Mouse (Mus musculus) gastrocnemius, postnatal 36 days (tissue): ENCODE measurements around the gene Synj1. TPM values are rescaled to one million over a fixed set of nuclear protein-coding genes. Genes with fewer than 3 reads are reported as not detected.
A peak's percentile ranks its signal among the peaks of the same experiment; 100 is the strongest.

Experiments
- DNase-seq, 2 experiments: peaks; one replicate each; pipeline ENCODE4 v3.0.0; 2022
- intact Hi-C: fragments of 180-260 bp; cut with DNase I; formaldehyde crosslinking; loops from one replicate; pipeline ENCODE4 v1.15.1; 2025
- total RNA-seq, 2 experiments: library from RNA; stranded (reverse); gene quantifications; 2 replicates each; pipeline ENCODE4 v1.2.3; 2021

Synj1 gene
- total RNA-seq, 2 experiments from 2014 or later = 11.2 to 11.5 TPM

DNA sequence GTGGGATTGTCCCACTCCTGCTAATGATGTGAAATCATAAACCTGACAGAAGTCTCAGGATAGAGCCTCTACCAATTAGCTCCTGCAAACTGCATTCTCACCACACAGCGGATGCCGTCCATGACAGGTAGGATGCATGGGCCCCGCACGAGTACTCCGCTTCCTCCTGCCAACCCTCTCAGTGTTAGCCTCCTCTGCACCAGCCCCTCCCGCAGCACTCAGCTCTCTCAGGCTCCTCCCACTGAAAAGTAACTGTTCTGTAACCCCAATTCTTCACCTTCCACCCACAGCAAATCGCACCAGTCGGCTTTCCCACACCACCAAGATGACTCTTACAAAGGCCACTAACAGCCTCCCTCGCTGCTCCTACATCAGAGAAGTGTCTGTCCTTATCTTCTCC lies 58.0 kb downstream of the Synj1 start:
- DNase-seq = no peak
- intact Hi-C loops = no loop called here

DNA sequence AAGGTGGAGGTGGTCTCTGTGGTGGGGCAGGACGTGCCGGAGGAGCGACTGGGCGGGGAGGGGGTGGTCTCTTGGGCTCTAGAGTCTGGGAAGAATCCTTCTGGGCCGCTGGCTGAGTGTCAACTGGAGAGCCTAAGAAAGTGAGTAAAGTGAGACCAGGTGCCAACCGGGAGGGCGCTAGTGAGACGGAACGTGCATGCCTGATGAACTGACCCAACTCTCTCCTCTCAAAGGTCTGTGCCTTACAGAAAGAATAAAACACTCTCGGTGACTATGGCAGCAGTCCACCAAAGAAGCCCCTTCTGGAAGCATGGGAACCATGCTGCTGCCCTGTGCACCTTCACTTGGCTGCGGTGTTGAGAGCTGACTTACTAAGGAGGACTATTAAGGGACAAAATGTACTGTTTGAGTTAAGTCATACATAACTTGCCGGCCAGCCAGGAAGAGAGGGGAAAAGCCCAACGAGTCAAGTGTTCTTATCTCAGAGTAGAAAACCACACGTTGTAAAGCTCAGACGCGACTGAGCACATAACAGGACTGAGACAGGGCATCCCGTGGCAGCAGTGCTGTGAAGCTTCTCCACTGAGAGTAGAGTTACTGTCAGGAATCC lies 60.6 kb downstream of the Synj1 start:
- intact Hi-C loops = no loop called here
- DNase-seq = no peak

DNA sequence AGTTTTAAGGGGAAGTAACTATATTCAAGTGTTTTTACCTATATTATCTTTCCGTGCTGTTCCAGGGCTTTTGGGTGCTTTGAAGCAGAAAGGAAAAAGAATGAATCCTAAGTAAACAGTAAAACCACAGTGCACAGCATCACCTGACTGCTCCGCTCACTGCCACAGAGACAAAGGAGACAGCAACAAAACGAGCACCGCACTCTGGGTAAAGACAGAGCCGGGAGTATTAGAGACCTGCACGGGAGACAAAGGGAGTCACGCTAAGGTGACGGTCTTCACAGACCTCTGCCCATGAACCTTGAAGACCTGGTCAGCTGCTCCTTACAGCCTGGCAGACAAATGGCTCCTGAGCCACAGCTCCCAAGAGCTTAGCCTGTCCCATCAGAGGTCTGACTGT lies 64.1 kb downstream of the Synj1 start:
- intact Hi-C loops = no loop called here
- DNase-seq = no peak

DNA sequence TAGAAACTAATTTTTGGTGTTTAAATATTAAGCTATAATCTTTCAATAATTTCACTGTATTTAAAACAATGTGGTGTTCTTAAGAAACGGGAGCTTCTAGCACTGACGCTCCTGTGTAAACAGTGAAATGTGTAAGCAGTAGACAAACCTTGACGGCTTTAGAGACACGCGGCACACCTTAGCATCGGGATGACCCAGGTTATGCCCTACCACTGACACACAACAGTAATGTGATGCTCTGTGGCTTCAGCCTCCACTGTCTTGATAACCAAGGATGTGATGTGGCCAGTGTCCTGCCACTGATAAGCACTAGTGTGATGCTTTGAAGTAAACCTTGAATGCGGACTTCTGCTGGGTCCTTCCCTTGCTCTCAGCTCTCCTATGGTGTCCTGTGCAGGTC lies 69.9 kb downstream of the Synj1 start:
- intact Hi-C loops = no loop called here
- DNase-seq = no peak

DNA sequence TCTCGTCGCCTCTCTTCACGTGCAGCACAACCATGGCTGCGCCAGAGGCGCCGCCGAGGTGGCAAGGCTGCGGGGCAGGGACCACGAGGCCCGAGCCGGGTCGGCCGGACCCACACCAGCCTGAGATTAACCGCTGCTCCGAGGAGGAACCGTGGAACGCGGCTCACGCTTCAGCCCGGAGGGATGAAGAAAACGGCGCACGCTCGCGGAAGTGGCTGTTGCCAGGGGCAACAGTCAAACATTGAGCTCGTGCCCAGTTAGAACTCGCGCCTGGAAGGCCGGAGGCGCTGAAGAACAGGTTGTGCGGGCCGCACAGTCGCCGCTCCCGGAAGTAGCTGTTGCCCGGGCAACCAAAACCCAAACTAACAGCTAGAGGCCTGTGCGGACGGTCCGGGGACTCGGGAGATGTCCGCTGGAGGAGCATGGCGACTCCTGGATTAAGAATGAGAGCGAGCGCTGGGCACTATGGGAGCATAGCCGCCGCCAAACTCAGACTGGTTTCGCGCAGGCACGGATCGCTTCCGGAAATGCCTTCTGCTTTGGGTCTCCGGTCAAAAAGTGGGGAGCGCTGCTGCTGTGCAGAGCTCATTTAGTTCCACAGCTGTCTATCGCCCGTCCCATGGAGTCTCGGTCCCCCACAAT lies 76.3 kb downstream of the Synj1 start, which contains the start of gene Cfap298:
Gene Cfap298 (minus strand): TSS at position 428 of the 642 bp plus-strand sequence.
- DNase-seq = peak; percentile 87 to 92
- intact Hi-C loops = no loop called here

DNA sequence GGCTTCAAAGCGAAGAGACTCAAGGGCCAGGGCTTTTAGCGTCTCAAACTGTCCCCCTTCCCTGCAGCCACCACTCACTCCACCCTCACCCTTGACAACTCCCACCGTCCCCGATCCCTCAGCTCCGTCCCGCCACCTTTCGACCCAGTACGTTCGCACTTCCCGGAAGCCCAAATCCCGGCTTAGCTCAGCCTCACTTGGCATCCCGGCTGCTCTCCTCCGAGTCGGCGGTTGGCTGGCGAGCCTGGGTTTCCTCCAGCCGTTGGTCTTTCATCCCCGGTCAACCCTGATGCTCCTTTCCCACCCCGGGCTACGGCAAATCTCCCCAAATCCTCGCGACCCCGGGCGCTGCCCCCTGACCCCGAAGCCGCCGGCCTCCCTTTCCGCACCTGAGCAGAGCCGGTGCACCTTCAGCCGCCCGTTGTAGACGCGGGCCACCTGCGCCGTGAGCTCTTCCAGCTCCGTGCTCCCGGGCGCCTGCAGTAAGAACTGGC lies 76.9 kb downstream of the Synj1 start:
- intact Hi-C loops = no loop called here
- DNase-seq = peak in 1 of 2 experiments; percentile 49

DNA sequence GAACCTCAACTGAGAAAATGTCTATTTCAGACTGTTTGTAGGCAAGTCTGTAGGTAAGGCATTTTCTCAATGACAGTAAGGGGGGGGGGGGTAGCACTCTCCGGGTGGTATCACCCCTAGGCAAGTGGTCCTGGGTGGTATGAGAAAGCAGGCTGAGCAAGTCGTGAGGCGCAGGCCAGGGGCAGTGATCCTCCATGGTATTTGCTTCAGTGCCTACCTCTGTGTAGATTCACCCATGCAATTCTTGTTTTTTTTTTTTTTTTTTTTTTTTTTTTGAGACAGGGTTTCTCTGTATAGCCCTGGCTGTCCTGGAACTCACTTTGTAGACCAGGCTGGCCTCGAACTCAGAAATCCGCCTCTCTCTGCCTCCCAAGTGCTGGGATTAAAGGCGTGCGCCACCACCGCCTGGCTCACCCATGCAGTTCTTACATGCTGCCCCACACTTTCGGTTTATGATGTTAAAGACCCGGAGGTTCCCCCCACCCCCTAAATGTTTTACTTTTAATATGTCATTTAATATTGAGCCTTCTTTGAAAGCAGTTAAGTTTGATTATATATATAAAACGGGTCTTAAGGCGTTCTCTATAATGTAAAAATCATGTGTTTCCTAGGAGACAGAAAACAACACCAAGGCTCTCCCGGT lies 77.5 kb downstream of the Synj1 start:
- intact Hi-C loops = no loop called here
- DNase-seq = no peak

DNA sequence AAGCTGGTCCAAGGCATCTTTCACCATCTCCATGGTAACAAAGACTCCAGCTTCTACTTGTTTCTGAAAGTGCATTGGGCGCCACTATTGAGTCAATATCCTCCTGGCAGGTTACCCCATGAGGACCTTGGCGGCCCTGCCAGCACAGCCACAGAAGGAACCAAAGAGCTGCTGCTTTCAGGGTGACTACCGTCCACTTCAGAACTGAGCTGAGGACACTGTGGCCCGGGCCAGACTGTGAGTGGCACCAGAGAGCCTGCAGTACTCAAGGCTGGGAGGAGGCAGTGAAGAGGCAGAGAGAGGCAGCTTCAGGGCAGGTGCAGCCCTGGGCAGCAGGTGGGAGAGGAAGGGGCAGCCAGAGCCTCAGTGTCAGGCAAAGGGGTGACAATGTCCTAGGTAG lies 83.7 kb downstream of the Synj1 start:
- no peak for DNase-seq
- intact Hi-C loops = loop anchor here (5.0 kb wide), 2 partner anchors 100 to 115 kb away; partner anchors contain the start of genes Eva1c and Urb1

DNA sequence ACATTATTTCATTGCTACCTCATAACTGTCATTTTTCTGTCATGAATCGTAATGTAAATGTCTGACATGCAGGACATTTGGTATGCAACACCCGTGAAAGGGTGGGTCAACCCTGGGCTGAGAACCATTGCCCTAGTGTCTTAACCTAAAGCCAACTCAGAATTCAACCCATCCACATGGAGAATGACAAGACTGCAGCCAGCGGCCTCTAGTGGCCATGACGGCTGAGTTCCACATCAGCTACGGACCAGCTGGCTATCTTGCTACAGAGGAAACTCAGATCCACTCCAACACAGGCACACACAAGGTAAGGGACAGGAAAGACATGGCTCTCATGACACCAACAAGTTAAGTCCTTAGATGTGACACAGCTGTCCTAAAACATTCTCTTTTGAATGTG lies 85.6 kb downstream of the Synj1 start:
- intact Hi-C loops = loop anchor here (5.0 kb wide), 2 partner anchors 98 to 113 kb away; partner anchors contain the start of genes Eva1c and Urb1
- peak in 1 of 2 experiments; percentile 51 for DNase-seq

DNA sequence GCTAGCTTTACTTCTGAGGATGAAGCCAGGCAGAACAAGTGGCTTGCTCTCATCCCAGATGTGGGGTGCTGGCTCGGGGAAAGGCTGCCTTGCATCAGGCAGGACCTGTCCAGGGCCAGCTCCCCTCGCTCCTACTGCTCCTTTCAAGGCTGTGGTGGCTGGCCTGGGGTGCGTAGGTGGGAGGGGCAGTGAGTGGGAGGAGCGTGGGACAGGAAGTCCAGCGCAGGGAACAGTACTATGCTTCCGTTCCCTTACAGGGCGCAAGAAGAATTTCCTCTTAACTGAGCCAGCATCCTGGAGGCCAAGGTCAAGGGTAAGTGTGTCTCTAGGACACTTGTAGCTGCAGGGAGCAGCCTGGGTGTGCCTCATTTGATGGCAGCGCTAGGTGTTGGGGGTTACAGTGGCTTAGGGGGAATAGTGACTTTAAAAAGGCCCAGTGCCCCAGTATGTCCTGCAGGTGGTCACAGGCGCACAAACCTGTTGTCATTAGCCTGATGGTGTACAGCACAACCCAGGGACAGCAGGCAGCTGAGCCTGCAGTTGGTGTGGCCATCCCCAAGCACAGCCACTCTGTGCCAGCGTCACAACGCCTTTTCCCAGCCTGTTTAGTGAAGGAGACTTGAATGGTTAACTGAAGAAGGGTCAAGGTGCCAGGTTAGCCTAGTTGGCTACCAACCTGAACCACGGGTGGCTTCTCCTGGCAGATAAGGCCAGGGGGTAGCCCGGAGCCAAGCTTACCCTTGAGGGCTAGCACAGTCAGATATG lies 86.3 kb downstream of the Synj1 start:
- DNase-seq = no peak
- intact Hi-C loops = loop anchor here (5.0 kb wide), 2 partner anchors 97 to 112 kb away; partner anchors contain the start of genes Eva1c and Urb1

DNA sequence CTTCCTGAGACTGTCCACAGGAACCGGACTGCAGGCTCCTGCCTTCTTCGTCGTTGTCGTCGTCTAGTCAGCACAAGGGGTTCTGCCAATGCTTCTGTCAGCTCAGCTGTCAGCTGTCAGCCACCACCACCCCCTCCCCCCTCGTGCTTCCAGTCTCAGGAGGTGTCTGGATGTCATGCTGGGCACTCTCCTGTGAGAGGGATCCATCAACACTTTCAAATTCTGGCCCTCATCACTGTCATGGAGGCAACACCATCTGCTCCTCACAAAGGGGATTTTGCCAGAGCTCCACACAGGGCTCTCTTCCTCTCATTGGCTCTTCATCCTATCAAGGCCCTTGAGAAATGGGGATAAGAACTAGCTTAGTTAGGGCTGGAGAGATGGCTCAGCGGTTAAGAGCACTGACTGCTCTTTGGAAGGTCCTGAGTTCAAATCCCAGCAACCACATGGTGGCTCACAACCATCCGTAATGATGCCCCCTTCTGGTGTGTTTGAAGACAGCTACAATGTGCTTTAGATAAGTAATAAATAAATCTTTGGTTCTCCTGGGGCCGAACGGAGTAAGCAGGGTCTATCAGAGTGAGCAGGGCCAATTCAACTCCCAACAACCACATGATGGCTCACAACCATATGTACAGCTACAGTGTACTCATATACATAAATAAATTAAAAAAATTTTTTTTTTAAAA lies 89.5 kb downstream of the Synj1 start:
- intact Hi-C loops = no loop called here
- no peak for DNase-seq

DNA sequence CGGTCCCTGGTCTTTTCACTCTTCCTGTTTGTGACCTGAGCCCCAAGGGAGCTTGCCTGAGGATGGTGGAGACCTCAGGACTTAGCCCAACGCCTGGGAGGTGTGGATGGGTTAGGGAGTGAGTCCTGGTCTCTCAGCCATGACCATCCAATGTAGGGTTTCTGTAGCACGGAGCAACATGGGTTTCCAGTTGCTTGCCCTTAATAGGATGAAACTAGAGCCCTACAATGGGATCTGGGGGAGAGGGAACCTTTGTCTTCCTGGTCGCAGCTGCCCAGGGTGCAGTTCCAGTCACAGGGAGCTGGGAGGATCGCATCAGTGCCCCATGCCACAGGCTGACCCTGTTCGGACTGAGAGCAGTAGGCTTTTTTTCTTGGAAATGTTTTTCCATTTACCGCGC lies 94.0 kb downstream of the Synj1 start:
- intact Hi-C loops = no loop called here
- DNase-seq = no peak

DNA sequence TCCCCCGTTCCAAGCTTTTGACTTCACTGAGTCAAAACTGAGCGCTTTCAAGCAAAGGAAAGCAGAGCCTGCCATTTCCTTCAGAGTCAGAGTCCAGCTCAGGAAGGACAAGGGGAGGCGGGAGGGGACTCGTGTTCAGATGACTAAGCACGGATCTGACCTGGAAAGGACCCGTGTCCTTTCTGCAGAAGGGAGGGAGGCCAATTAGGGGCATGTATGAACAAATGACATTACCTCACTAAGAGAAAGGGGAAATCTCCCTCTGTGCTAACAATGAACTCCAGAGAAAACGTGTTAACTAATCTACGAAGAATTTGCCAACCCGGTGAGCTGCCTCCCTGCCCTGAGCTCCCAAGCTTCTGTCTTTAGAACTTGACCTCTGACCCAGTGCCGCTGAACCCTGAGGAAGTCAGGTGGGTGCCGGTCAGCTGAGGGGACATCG lies 95.0 kb downstream of the Synj1 start:
- no peak for DNase-seq
- intact Hi-C loops = no loop called here

DNA sequence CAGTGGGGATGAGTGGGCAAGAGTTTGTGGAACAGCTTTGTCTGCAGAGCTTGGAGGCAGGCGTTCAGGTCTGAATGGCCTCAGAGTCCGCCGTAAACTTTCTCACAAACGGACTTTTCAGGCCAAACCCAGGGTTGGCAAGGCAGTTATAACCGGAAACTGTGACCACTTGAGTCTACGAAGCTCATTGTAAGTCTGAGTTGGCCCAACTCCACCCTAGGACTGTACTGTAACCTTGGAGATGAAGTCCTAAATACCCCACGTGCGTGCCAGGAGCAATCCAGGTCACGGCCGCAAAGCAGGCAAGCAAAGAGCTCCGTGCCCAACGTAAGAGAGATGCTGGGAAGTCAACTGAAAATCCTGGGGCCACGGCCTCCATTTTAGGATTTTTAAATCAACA lies 99.3 kb downstream of the Synj1 start:
- DNase-seq = no peak
- intact Hi-C loops = no loop called here

DNA sequence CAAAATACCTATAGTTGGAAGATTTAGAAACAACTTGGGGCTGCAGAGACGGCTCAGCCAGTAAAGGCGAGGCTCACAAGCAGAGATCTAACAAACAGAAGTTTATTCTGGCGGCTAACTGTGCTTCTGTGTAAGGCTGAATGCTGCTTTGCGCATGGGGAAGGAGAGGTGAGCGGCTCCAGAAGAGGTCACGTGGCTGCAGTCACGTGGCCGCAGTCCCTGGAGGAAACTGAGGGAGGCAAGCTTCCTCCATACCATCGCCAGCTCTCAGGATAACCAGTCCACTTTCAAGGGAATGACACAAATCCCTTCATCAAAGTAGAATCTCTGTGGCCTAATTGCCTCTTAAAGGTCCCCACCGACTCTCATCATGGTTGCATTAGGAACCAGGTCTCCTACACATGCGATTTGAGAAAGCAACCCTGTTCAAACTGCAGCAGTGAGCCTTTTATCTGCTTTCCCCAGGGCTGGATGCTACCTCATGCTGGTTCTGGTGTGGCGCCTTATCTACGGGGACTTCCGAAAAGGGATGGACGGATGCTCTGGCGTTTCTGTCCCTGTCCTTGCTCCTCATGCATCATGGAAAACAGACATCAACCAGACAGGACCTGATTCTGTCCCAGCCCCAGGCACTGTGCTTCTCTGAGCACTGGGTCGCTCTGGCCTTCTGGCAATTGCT lies 100.1 kb downstream of the Synj1 start:
- intact Hi-C loops = no loop called here
- DNase-seq = no peak

DNA sequence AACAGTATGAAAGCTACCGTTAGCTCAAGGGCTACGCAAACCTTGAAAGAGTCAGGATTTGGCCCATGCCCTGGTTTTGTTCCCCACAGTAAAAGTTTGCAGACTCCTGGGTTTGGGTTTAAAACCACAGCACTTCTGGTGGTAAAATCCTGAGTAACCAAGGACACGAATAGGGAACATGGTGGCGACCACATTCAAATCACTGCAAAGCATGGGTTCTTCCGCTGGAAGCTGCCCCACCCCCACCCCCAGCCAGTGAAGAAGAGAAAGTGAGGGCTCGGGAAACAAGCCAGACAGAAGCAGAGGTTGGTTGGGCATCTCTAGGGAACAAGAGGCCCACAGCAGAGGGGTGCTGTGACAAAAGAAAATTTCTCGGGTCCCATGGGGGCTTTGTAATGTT lies 103.9 kb downstream of the Synj1 start:
- intact Hi-C loops = no loop called here
- no peak for DNase-seq

DNA sequence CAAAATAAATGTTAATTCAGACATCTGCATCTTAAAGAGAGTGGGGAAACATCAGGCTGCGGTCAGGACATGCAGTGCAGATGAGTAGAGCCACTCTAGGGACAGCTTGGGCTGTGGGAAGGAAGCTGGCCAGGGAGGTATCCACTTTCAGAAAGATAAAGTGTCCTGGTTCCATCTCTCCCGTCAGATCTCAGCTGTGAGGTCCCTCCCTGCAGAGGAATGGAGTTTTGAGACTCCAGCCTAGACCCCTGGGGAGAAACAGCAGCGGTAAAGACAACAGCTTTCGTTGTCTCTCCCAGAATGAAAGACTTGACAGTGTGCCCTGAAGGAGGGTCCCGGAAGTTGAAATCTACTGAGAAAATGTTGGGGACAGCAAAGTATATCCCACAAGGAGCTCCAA lies 107.8 kb downstream of the Synj1 start:
- intact Hi-C loops = no loop called here
- DNase-seq = no peak

DNA sequence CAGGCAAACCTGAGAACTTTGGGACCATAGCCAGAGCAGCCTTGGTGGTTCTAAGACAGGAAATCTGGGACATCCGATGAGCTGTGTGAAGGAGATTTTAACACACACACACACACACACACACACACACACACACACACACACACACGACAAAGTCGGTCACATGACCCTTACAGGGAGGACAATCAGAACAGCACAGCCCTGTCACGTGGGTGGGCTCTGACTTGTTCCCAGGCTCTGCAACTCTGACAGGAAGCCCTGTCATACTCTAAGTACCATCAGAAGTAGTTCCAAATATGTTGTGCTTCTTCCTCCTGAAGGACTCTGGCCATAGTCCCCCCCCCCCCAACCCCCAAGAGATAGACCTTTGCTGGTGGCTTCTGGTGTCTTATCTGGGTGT lies 109.7 kb downstream of the Synj1 start:
- intact Hi-C loops = no loop called here
- DNase-seq = no peak

DNA sequence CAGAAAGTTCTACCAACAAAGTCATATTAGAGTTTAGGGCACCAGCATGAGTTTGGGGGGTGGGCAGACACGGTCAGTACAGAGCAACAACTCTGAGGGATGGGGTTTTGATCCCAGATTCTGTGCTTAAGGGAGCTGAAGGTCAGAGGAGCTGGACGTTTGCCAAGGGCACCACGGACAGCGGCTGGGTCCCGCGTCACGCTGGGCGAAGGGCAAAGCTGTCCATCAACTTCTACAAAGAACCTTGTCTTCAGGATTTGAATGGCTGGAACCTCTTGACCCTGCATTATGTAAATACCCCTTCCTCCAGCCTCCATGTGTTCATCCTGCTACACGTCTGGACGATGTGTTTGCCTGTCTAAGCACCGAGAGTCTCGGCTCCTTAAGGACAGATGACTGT lies 111.6 kb downstream of the Synj1 start:
- DNase-seq = no peak
- intact Hi-C loops = no loop called here

DNA sequence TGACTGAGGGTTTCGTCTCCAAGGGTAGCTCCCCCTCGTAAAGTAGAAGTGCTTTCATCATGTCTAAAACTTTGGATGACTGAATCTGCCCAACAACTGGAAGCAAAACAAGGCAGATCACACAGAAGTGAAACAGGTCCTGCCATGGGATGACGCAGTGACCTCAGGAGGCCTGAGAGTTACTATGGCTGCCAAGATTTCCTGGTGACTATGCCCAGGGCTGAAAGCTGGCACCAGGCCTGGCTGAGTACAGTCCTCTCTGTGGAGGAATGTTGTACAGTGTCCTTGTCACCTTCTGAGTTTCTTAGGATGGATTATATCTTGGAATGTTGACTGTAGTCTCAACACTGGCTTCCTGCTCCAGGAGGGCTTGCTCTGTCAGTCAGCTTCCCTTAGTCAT lies 113.5 kb downstream of the Synj1 start:
- intact Hi-C loops = no loop called here
- DNase-seq = no peak
